Mouse (Mus musculus): ENCODE data around the gene Ap3b2. TPM values are rescaled to one million over a fixed set of nuclear protein-coding genes. Genes with fewer than 3 reads are reported as not detected.

Ap3b2 gene
- polyA plus RNA-seq, 1 experiment from 2014 or later: 2.7 TPM

DNA sequence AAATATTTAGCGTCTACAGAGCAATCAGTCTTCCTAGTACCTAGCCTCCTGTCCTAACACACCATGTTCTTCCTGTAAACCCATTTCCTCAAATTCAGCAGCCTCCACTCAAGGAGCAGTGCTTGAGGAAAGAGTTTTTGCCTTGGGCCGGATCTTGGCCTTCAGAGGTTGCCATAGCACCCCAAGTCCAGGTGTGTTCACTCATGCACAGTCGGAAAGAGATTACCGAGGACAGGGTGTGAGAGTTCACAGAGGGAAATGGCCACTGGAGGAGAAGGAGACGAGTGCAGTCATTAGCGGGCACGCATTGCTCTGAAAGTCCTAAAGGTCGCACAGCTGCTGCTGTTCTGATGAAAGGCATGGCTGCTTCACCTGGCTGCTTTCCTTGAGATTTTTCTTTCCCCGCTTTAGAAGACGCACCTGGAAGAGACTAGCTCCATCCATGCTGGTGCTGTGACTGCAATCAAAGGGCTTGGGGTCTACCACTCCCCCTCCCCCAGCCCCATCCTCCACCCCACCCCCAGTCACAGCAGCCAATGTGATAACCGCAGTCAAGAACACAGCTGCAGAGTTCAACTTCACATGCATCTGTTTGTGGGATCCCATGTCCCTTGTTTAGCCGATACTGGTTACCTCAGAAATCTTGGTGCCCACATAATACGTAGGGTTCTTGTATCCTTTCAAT lies 21.3 kb upstream of the Ap3b2 start:
- WGBS: 40% methylated on average over 13 of the region's 13 CpGs
- 0 out of 2 replicates have a peak, but pooled peaks have one; percentile 19 for ATAC-seq
- TF ChIP-seq CTCF (IDR thresholded peaks at IDR 0.05; ENCODE audit: low read depth): no peak
- Histone ChIP-seq H3K9me3 (ENCODE audit: control insufficient read depth) (no peaks in the 10 kb centered on the region), H3K36me3 (ENCODE audit: control insufficient read depth, insufficient read depth) (no peaks in the 10 kb centered on the region), H3K4me2 (replicated peaks; ENCODE audit: low read depth) (no peak overlapping the region), H3K9ac (ENCODE audit: low read depth, low read length) (no peak overlapping the region), H3K4me1 (replicated peaks; ENCODE audit: control insufficient read depth, insufficient read depth, low read length) (no peaks in the 10 kb centered on the region), H3K27me3 (replicated peaks; ENCODE audit: control insufficient read depth, insufficient read depth, low read length) (no peaks in the 10 kb centered on the region), H3K27ac (ENCODE audit: low read depth, low read length) (no peak overlapping the region), H3K4me3 (ENCODE audit: low read depth, low read length) (no peak overlapping the region)

DNA sequence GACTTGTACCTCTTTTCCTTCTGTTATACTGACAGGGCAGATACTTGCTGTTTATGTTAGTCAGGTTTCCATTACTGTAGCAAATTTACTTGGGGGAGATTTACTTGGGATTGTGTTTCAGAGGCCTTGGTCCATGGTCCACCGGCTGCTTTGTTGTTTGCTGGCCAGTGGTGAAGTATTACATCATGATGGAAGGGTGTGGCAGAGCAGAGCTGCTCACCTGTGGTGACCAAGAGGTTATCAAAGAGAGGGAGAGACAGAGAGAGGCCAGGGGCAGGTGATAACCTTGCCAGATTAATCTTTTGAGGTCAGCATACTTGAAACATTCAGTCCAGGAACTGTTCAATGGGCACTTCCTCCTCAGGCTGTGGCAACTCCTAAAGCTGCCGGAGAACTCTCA lies 7.3 kb upstream of the Ap3b2 start:
- ATAC-seq: no peak
- 40% methylated on average over 2 of the region's 2 CpGs for WGBS

DNA sequence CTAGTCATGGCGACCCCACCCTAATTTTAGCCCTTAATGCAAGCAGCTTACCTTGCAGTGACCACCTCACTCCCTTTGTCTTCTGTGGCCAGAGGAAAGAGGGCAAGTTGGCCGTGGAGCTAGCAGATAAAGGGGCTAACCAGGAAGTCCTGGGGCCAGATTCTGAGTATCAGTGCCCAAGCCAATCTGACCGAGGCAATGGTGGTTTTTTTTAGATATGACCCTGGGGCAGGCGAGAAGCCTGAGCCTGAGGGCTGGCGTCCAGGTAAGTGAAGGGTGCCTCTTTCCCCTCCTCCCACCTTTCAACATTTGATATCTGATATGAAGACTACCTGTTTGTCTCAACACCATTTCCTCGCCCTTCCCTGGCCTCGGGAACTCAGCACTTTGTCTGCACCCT lies 4.5 kb upstream of the Ap3b2 start, which contains the start of gene BC048679:
Gene BC048679 (minus strand): TSS at position 101 of the 400 bp plus-strand sequence.
- Histone ChIP-seq H3K27ac (ENCODE audit: low read depth, low read length) (no peak within 1 kb of the TSS), H3K9ac (ENCODE audit: low read depth, low read length) (no peak within 1 kb of the TSS), H3K4me2 (replicated peaks; ENCODE audit: low read depth) (no peak within 1 kb of the TSS), H3K4me3 (ENCODE audit: low read depth, low read length) (no peak within 1 kb of the TSS), H3K9me3 (ENCODE audit: control insufficient read depth) (no peaks in the 10 kb centered on the region), H3K36me3 (ENCODE audit: control insufficient read depth, insufficient read depth) (no peaks in the 10 kb centered on the region), H3K4me1 (replicated peaks; ENCODE audit: control insufficient read depth, insufficient read depth, low read length) (no peaks in the 10 kb centered on the region; the same call in 1 of the 2 replicates), H3K27me3 (replicated peaks; ENCODE audit: control insufficient read depth, insufficient read depth, low read length) (peaks cover 17% of the 10 kb centered on the region; the same call in 1 of the 2 replicates)
- ATAC-seq: no peak
- 56% methylated on average over 7 of the region's 7 CpGs for WGBS
- TF ChIP-seq CTCF (IDR thresholded peaks at IDR 0.05; ENCODE audit: low read depth): no peak

More for the DNA sequence above, 7.3 kb upstream of the Ap3b2 start:
- Histone ChIP-seq H3K27me3 (replicated peaks; ENCODE audit: control insufficient read depth, insufficient read depth, low read length) (no peaks in the 10 kb centered on the region), H3K9me3 (ENCODE audit: control insufficient read depth) (no peaks in the 10 kb centered on the region), H3K27ac (ENCODE audit: low read depth, low read length) (no peak overlapping the region), H3K4me2 (replicated peaks; ENCODE audit: low read depth) (no peak overlapping the region), H3K36me3 (ENCODE audit: control insufficient read depth, insufficient read depth) (no peaks in the 10 kb centered on the region), H3K9ac (ENCODE audit: low read depth, low read length) (no peak overlapping the region), H3K4me3 (ENCODE audit: low read depth, low read length) (no peak overlapping the region), H3K4me1 (replicated peaks; ENCODE audit: control insufficient read depth, insufficient read depth, low read length) (no peaks in the 10 kb centered on the region)
- TF ChIP-seq CTCF (IDR thresholded peaks at IDR 0.05; ENCODE audit: low read depth): no peak

DNA sequence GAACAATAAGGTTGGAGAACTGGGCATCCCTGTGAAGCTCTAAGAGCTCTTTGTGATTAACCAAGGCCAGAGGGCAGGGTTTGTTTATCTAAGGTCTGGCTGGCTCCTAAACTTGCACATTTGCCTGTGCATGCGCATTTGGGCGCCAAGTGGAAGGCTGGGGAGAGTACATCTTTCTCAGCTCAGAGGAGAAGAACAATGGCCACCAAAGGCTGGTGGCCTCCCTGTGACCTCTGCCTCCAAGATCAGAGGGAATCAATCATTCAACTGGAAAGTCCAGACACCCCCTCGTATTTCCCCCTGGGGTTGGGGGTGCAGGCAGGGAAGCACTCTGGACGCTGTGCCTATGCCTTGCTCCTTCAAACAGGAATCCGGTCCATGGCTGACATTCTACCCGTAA lies 3.4 kb upstream of the Ap3b2 start:
- ATAC-seq: no peak
- no peaks in the 10 kb centered on the region; the same call in 1 of the 2 replicates for H3K4me1 ChIP-seq (replicated peaks; ENCODE audit: control insufficient read depth, insufficient read depth, low read length)
- no peaks in the 10 kb centered on the region for H3K9me3 ChIP-seq (ENCODE audit: control insufficient read depth)
- H3K4me2 ChIP-seq (replicated peaks; ENCODE audit: low read depth): no peak overlapping the region
- no peak overlapping the region for H3K4me3 ChIP-seq (ENCODE audit: low read depth, low read length)
- no peak for TF ChIP-seq CTCF (IDR thresholded peaks at IDR 0.05; ENCODE audit: low read depth)
- no peaks in the 10 kb centered on the region for H3K36me3 ChIP-seq (ENCODE audit: control insufficient read depth, insufficient read depth)
- H3K27me3 ChIP-seq (replicated peaks; ENCODE audit: control insufficient read depth, insufficient read depth, low read length): peaks cover 27% of the 10 kb centered on the region
- WGBS: 28% methylated on average over 6 of the region's 6 CpGs
- no peak overlapping the region for H3K27ac ChIP-seq (ENCODE audit: low read depth, low read length)
- no peak overlapping the region for H3K9ac ChIP-seq (ENCODE audit: low read depth, low read length)

DNA sequence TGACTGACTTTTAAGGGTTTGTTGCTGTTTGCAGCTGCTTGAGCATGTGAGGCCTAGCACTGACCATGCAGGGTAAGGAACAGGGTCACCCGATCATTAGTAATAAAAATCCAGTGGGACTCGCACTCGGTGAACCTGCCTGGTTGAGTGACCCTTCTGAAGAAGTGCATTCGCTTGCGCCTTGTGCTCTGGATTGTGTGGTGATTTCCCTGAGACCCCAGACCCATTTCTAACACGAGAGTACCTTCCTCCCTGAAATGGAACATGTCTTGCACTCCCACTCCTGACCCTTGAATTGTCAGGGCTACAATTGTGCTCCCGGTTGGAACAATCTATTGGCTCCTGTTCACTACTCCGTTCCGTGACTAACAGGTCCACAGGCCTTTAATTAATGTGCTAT lies 1.1 kb downstream of the Ap3b2 start:
- Histone ChIP-seq H3K36me3 (ENCODE audit: control insufficient read depth, insufficient read depth) (no peaks in the 10 kb centered on the region), H3K4me1 (replicated peaks; ENCODE audit: control insufficient read depth, insufficient read depth, low read length) (no peaks in the 10 kb centered on the region; the same call in 1 of the 2 replicates), H3K27me3 (replicated peaks; ENCODE audit: control insufficient read depth, insufficient read depth, low read length) (peaks cover 28% of the 10 kb centered on the region), H3K9ac (ENCODE audit: low read depth, low read length) (no peak overlapping the region), H3K4me2 (replicated peaks; ENCODE audit: low read depth) (peak overlapping the region; percentile 83), H3K9me3 (ENCODE audit: control insufficient read depth) (no peaks in the 10 kb centered on the region), H3K27ac (ENCODE audit: low read depth, low read length) (no peak overlapping the region), H3K4me3 (ENCODE audit: low read depth, low read length) (peak overlapping the region; percentile 46; the same call in 1 of the 2 replicates)
- ATAC-seq: no peak
- no peak for TF ChIP-seq CTCF (IDR thresholded peaks at IDR 0.05; ENCODE audit: low read depth)
- 51% methylated on average over 9 of the region's 9 CpGs for WGBS

DNA sequence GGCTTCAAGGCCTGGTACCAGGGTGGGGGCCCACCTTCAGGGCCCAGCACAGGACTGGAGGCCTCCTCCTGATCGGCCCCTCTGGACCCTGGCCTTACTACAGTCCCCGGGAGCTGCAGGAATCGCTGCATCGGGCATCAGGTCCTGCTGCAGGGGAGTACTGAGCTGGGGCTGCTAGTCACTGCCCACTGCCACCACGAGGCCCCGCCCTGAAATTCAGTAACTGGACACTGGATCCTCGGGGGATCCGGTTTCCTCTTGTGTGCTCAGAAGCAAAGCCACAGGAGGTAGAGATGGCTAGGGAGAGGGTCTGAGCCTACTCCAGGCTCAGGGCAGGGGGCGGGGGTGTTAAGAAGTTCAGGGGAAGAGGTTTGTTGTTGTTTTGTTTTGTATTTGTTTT lies 4.1 kb downstream of the Ap3b2 start:
- no peak for TF ChIP-seq CTCF (IDR thresholded peaks at IDR 0.05; ENCODE audit: low read depth)
- no peak for ATAC-seq
- peaks cover 22% of the 10 kb centered on the region for H3K27me3 ChIP-seq (replicated peaks; ENCODE audit: control insufficient read depth, insufficient read depth, low read length)
- no peak overlapping the region for H3K9ac ChIP-seq (ENCODE audit: low read depth, low read length)
- no peak overlapping the region for H3K27ac ChIP-seq (ENCODE audit: low read depth, low read length)
- H3K4me1 ChIP-seq (replicated peaks; ENCODE audit: control insufficient read depth, insufficient read depth, low read length): no peaks in the 10 kb centered on the region; the same call in 1 of the 2 replicates
- WGBS: 8% methylated on average over 9 of the region's 9 CpGs
- H3K36me3 ChIP-seq (ENCODE audit: control insufficient read depth, insufficient read depth): no peaks in the 10 kb centered on the region
- H3K9me3 ChIP-seq (ENCODE audit: control insufficient read depth): no peaks in the 10 kb centered on the region
- H3K4me2 ChIP-seq (replicated peaks; ENCODE audit: low read depth): no peak overlapping the region
- no peak overlapping the region for H3K4me3 ChIP-seq (ENCODE audit: low read depth, low read length)

Measured in intestine, postnatal 0 days (tissue).